Mouse (Mus musculus) thymus, adult 2 months (tissue): ENCODE data around the gene B4galt2.

Experiments
- CTCF ChIP-seq: fragments of 200-500 bp; IDR thresholded peaks from 2 replicates; pipeline ENCODE4 v1.5.1; 2012; ENCODE audit warnings: mild to moderate bottlenecking, control low read depth, low read length, moderate library complexity, borderline replicate concordance; ENCODE audit not compliant: control insufficient read depth, poor library complexity, insufficient read depth; ENCODE audit errors: extremely low read depth
- POLR2A ChIP-seq: fragments of 200-500 bp; IDR thresholded peaks from 2 replicates; pipeline ENCODE4 v1.6.1; 2012; ENCODE audit warnings: mild to moderate bottlenecking, low read length, control low read depth, moderate library complexity; ENCODE audit not compliant: control insufficient read depth, poor library complexity, insufficient read depth; ENCODE audit errors: extremely low read depth

DNA sequence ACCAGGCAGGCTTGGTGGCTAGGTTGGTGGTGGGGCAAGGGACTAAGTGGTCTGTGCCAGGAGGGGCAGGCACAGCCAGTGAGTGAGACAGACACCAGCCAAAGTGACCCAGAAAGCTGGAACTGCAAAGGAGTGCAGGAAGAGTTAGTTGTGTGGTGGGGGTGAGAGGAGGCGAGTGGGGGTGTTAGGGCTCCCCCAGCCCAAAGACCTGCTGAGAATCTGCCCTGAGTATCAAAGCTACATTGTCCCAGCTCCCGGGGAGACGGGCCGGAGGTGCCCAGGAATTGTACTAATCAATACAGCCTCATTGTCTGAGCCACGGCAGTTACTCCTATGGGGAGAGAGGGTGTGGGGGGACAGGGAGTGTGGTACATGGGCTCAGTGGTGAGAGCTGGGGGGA, 33.8 kb downstream of the B4galt2 start:
- no peak for TF ChIP-seq CTCF
- no peak for TF ChIP-seq POLR2A
